Mouse (Mus musculus): ENCODE data around the gene Rps18. TPM values are rescaled to one million over a fixed set of nuclear protein-coding genes. Genes with fewer than 3 reads are reported as not detected.
A peak's percentile ranks its signal among the peaks of the same experiment; 100 is the strongest.

The Rps18 gene
- polyA plus RNA-seq, 1 experiment from 2014 or later: 1,341 TPM

GRCm38 (mm10) chr17:33947430-33948089 lies 8.2 kb downstream of the Rps18 start:
- WGBS: 94% methylated on average over 10 of the region's 10 CpGs
- Histone ChIP-seq H3K4me3 (ENCODE audit: low read depth, low read length) (no peak overlapping the region), H3K27ac (ENCODE audit: low read depth, low read length) (no peak overlapping the region), H3K27me3 (ENCODE audit: control insufficient read depth, insufficient read depth, low read length) (no peaks in the 10 kb centered on the region), H3K9me3 (ENCODE audit: control insufficient read depth, low read length) (no peaks in the 10 kb centered on the region), H3K4me2 (ENCODE audit: low read depth) (no peak overlapping the region), H3K36me3 (ENCODE audit: control insufficient read depth, insufficient read depth, low read length) (peaks cover 14% of the 10 kb centered on the region), H3K9ac (ENCODE audit: low read length) (no peak overlapping the region), H3K4me1 (ENCODE audit: control insufficient read depth, insufficient read depth, low read length) (peaks cover 21% of the 10 kb centered on the region)
- DNase-seq (ENCODE audit: low spot score): no peak
- no peak for ATAC-seq (ENCODE audit: insufficient read depth, low FRiP score, low TSS enrichment)

GRCm38 (mm10) chr17:33943454-33943853 lies 12.3 kb downstream of the Rps18 start:
- Histone ChIP-seq H3K36me3 (ENCODE audit: control insufficient read depth, insufficient read depth, low read length) (peaks cover 14% of the 10 kb centered on the region), H3K4me1 (ENCODE audit: control insufficient read depth, insufficient read depth, low read length) (peaks cover 12% of the 10 kb centered on the region), H3K9ac (ENCODE audit: low read length) (no peak overlapping the region), H3K27me3 (ENCODE audit: control insufficient read depth, insufficient read depth, low read length) (no peaks in the 10 kb centered on the region), H3K4me3 (ENCODE audit: low read depth, low read length) (no peak overlapping the region), H3K4me2 (ENCODE audit: low read depth) (no peak overlapping the region), H3K27ac (ENCODE audit: low read depth, low read length) (no peak overlapping the region), H3K9me3 (ENCODE audit: control insufficient read depth, low read length) (no peaks in the 10 kb centered on the region)
- 92% methylated on average over 15 of the region's 15 CpGs for WGBS
- no peak for ATAC-seq (ENCODE audit: insufficient read depth, low FRiP score, low TSS enrichment)
- DNase-seq (ENCODE audit: low spot score): no peak

GRCm38 (mm10) chr17:33941381-33941780 lies 14.4 kb downstream of the Rps18 start:
- Histone ChIP-seq H3K4me2 (ENCODE audit: low read depth) (peak overlapping the region; percentile 95), H3K4me1 (ENCODE audit: control insufficient read depth, insufficient read depth, low read length) (peaks cover 12% of the 10 kb centered on the region), H3K36me3 (ENCODE audit: control insufficient read depth, insufficient read depth, low read length) (peaks cover 14% of the 10 kb centered on the region), H3K27me3 (ENCODE audit: control insufficient read depth, insufficient read depth, low read length) (no peaks in the 10 kb centered on the region), H3K4me3 (ENCODE audit: low read depth, low read length) (peak overlapping the region; percentile 81), H3K9ac (ENCODE audit: low read length) (peak overlapping the region; percentile 70), H3K9me3 (ENCODE audit: control insufficient read depth, low read length) (no peaks in the 10 kb centered on the region), H3K27ac (ENCODE audit: low read depth, low read length) (no peak overlapping the region)
- no peak for DNase-seq (ENCODE audit: low spot score)
- 62% methylated on average over 19 of the region's 19 CpGs for WGBS
- ATAC-seq (ENCODE audit: insufficient read depth, low FRiP score, low TSS enrichment): no peak

- Histone ChIP-seq H3K27ac (ENCODE audit: low read depth, low read length) (no peak overlapping the region), H3K9me3 (ENCODE audit: control insufficient read depth, low read length) (no peaks in the 10 kb centered on the region), H3K36me3 (ENCODE audit: control insufficient read depth, insufficient read depth, low read length) (peaks cover 14% of the 10 kb centered on the region), H3K4me2 (ENCODE audit: low read depth) (peak overlapping the region; percentile 95), H3K4me3 (ENCODE audit: low read depth, low read length) (peak overlapping the region; percentile 81), H3K27me3 (ENCODE audit: control insufficient read depth, insufficient read depth, low read length) (no peaks in the 10 kb centered on the region), H3K4me1 (ENCODE audit: control insufficient read depth, insufficient read depth, low read length) (peaks cover 12% of the 10 kb centered on the region), H3K9ac (ENCODE audit: low read length) (peak overlapping the region; percentile 70)
- ATAC-seq (ENCODE audit: insufficient read depth, low FRiP score, low TSS enrichment) (0 out of 2 replicates have a peak, but pooled peaks have one; percentile 10), DNase-seq (ENCODE audit: low spot score) (no peak)
- 3% methylated on average over 26 of the region's 26 CpGs for WGBS
Measured at GRCm38 (mm10) chr17:33940981-33941380, 14.8 kb downstream of the Rps18 start.

GRCm38 (mm10) chr17:33940206-33940805 lies 15.5 kb downstream of the Rps18 start, which contains the start of the genes Pfdn6 and Wdr46:
Gene Pfdn6 (minus strand): TSS chr17:33940343.
Gene Wdr46 (plus strand): TSS chr17:33940660.
- Histone ChIP-seq H3K36me3 (ENCODE audit: control insufficient read depth, insufficient read depth, low read length) (peaks cover 19% of the 10 kb centered on the region), H3K4me1 (ENCODE audit: control insufficient read depth, insufficient read depth, low read length) (peaks cover 12% of the 10 kb centered on the region), H3K27me3 (ENCODE audit: control insufficient read depth, insufficient read depth, low read length) (no peaks in the 10 kb centered on the region), H3K27ac (ENCODE audit: low read depth, low read length) (no peak within 1 kb of the TSS), H3K9me3 (ENCODE audit: control insufficient read depth, low read length) (no peaks in the 10 kb centered on the region), H3K4me3 (ENCODE audit: low read depth, low read length) (peak within 1 kb of the TSS; percentile 81), H3K4me2 (ENCODE audit: low read depth) (peak within 1 kb of the TSS; percentile 95), H3K9ac (ENCODE audit: low read length) (peak within 1 kb of the TSS; percentile 70)
- peak; percentile 91 for DNase-seq (ENCODE audit: low spot score)
- ATAC-seq (ENCODE audit: insufficient read depth, low FRiP score, low TSS enrichment): peak; percentile 81
- WGBS: under 1% methylated on average over 36 of the region's 36 CpGs

GRCm38 (mm10) chr17:33938783-33939182 lies 17.0 kb downstream of the Rps18 start:
- H3K27ac ChIP-seq (ENCODE audit: low read depth, low read length): no peak overlapping the region
- H3K4me1 ChIP-seq (ENCODE audit: control insufficient read depth, insufficient read depth, low read length): peaks cover 12% of the 10 kb centered on the region
- H3K9me3 ChIP-seq (ENCODE audit: control insufficient read depth, low read length): no peaks in the 10 kb centered on the region
- H3K4me3 ChIP-seq (ENCODE audit: low read depth, low read length): 0 out of 2 replicates have a peak overlapping the region, but pooled peaks have one; percentile 10
- WGBS: 79% methylated on average over 11 of the region's 11 CpGs
- peaks cover 13% of the 10 kb centered on the region for H3K36me3 ChIP-seq (ENCODE audit: control insufficient read depth, insufficient read depth, low read length)
- H3K27me3 ChIP-seq (ENCODE audit: control insufficient read depth, insufficient read depth, low read length): no peaks in the 10 kb centered on the region
- peak overlapping the region; percentile 91; the same call in 1 of the 2 replicates for H3K4me2 ChIP-seq (ENCODE audit: low read depth)
- no peak overlapping the region for H3K9ac ChIP-seq (ENCODE audit: low read length)
- ATAC-seq (ENCODE audit: insufficient read depth, low FRiP score, low TSS enrichment): no peak
- DNase-seq (ENCODE audit: low spot score): no peak

GRCm38 (mm10) chr17:33936993-33937392 lies 18.8 kb downstream of the Rps18 start:
- WGBS: 86% methylated on average over 15 of the region's 15 CpGs
- Histone ChIP-seq H3K4me1 (ENCODE audit: control insufficient read depth, insufficient read depth, low read length) (peaks cover 12% of the 10 kb centered on the region), H3K4me3 (ENCODE audit: low read depth, low read length) (no peak overlapping the region), H3K36me3 (ENCODE audit: control insufficient read depth, insufficient read depth, low read length) (peaks cover 12% of the 10 kb centered on the region), H3K27me3 (ENCODE audit: control insufficient read depth, insufficient read depth, low read length) (no peaks in the 10 kb centered on the region), H3K9me3 (ENCODE audit: control insufficient read depth, low read length) (no peaks in the 10 kb centered on the region), H3K9ac (ENCODE audit: low read length) (no peak overlapping the region), H3K4me2 (ENCODE audit: low read depth) (no peak overlapping the region), H3K27ac (ENCODE audit: low read depth, low read length) (no peak overlapping the region)
- ATAC-seq (ENCODE audit: insufficient read depth, low FRiP score, low TSS enrichment) (no peak), DNase-seq (ENCODE audit: low spot score) (no peak)

- H3K27ac ChIP-seq (ENCODE audit: low read depth, low read length): no peak overlapping the region
- H3K36me3 ChIP-seq (ENCODE audit: control insufficient read depth, insufficient read depth, low read length): peaks cover 12% of the 10 kb centered on the region
- H3K9me3 ChIP-seq (ENCODE audit: control insufficient read depth, low read length): no peaks in the 10 kb centered on the region
- ATAC-seq (ENCODE audit: insufficient read depth, low FRiP score, low TSS enrichment) (no peak), DNase-seq (ENCODE audit: low spot score) (no peak)
- no peak overlapping the region for H3K4me3 ChIP-seq (ENCODE audit: low read depth, low read length)
- WGBS: 87% methylated on average over 21 of the region's 21 CpGs
- no peaks in the 10 kb centered on the region for H3K27me3 ChIP-seq (ENCODE audit: control insufficient read depth, insufficient read depth, low read length)
- no peak overlapping the region for H3K9ac ChIP-seq (ENCODE audit: low read length)
- H3K4me1 ChIP-seq (ENCODE audit: control insufficient read depth, insufficient read depth, low read length): peaks cover 15% of the 10 kb centered on the region
- H3K4me2 ChIP-seq (ENCODE audit: low read depth): no peak overlapping the region
Measured at GRCm38 (mm10) chr17:33935422-33936055, 20.3 kb downstream of the Rps18 start.

Measured in neural tube, embryonic 11.5 days (tissue).